Mouse (Mus musculus): ENCODE data around the gene Kif28. TPM values are rescaled to one million over a fixed set of nuclear protein-coding genes. Genes with fewer than 3 reads are reported as not detected.

Kif28 gene
- 0.41 TPM for total RNA-seq (2023)

GRCm38 (mm10) chr1:179745171-179745570 lies at the start of gene Kif28:
TSS of gene Kif28 (minus strand) at chr1:179745271.

GRCm38 (mm10) chr1:179668013-179668805 lies 76.9 kb downstream of the Kif28 start, which contains the start of gene Sccpdh:
TSS of gene Sccpdh (plus strand) at chr1:179668210.

Other genes starting within 250 kb of the Kif28 start
- gene Smyd3, start 227.2 kb downstream of the Kif28 start, total RNA-seq (2023), result 59.8 TPM
- gene Tfb2m, start 199.0 kb downstream of the Kif28 start, total RNA-seq (2023), result 38.6 TPM
- 52.5 TPM for gene Cnst, start 198.9 kb downstream of the Kif28 start, total RNA-seq (2023)
- 1.9 TPM for gene Sccpdh, start 77.1 kb downstream of the Kif28 start, total RNA-seq (2023)
- 0.59 TPM for gene Gm10518, start 58.1 kb upstream of the Kif28 start, total RNA-seq (2023)
- 103 TPM for gene Ahctf1, start 58.4 kb upstream of the Kif28 start, total RNA-seq (2023)
- 3.6 TPM for gene Cdc42bpa, start 215.2 kb upstream of the Kif28 start, total RNA-seq (2023)